Mouse (Mus musculus) liver, embryonic 11.5 days (tissue): ENCODE data around the gene Atp5d. TPM values are rescaled to one million over a fixed set of nuclear protein-coding genes. Genes with fewer than 3 reads are reported as not detected.

Experiments
- ATAC-seq: fragments of 200-750 bp; cut with Nextera tagmentation; replicated peaks from 2 replicates; pipeline ENCODE4 v1.8.0; 2017; ENCODE audit warnings: moderate number of reproducible peaks, mild to moderate bottlenecking, moderate TSS enrichment, moderate library complexity; ENCODE audit not compliant: low FRiP score
- DNase-seq: peaks from one replicate; pipeline ENCODE4 v3.0.0-alpha.2; 2017; ENCODE audit warnings: low spot score
- H3K27ac ChIP-seq: fragments of 300-500 bp; sonication (generic); 2 replicates; pipeline ENCODE4 v1.5.1; 2014; ENCODE audit warnings: mild to moderate bottlenecking, low read depth, low read length, control low read depth
- H3K27me3 ChIP-seq: fragments of 300-500 bp; sonication (generic); replicated peaks from 2 replicates; pipeline ENCODE4 v1.6.1; 2014; ENCODE audit warnings: low read length, mixed read lengths; ENCODE audit not compliant: control insufficient read depth, insufficient read depth
- H3K36me3 ChIP-seq: fragments of 300-500 bp; sonication (generic); 2 replicates; pipeline ENCODE4 v1.6.1; 2014; ENCODE audit warnings: mild to moderate bottlenecking, low read length, moderate library complexity, mixed read lengths; ENCODE audit not compliant: control insufficient read depth, insufficient read depth
- H3K4me1 ChIP-seq: fragments of 300-500 bp; sonication (generic); replicated peaks from 2 replicates; pipeline ENCODE4 v1.6.1; 2014; ENCODE audit warnings: low read length, mixed read lengths; ENCODE audit not compliant: control insufficient read depth, insufficient read depth
- H3K4me2 ChIP-seq: fragments of 300-500 bp; sonication (generic); 2 replicates; pipeline ENCODE4 v1.6.1; 2014; ENCODE audit warnings: mild to moderate bottlenecking, control low read depth, moderate library complexity
- H3K4me3 ChIP-seq: fragments of 300-500 bp; sonication (generic); 2 replicates; pipeline ENCODE4 v1.5.1; 2014; ENCODE audit warnings: low read depth, low read length, control low read depth
- H3K9ac ChIP-seq: fragments of 300-500 bp; sonication (generic); 2 replicates; pipeline ENCODE4 v1.6.1; 2014; ENCODE audit warnings: low read depth, low read length, control low read depth
- H3K9me3 ChIP-seq: fragments of 300-500 bp; sonication (generic); 2 replicates; pipeline ENCODE4 v1.6.1; 2016; ENCODE audit warnings: low read length, inconsistent platforms, mixed read lengths; ENCODE audit not compliant: control insufficient read depth
- WGBS: fragments of 180-500 bp; shearing (Covaris S2); extraction: QIAGEN DNeasy Blood & Tissue Kit; methylation state at CpG from one replicate; pipeline ENCODE4 v1.1.7; 2014; 5-methylcytosine and 5-hydroxymethylcytosine counted together
- polyA plus RNA-seq: library from polyadenylated mRNA; unstranded; fragments of >200 nt; fragmentation: Nextera tagmentation; extraction: Ambion mirVana; gene quantifications from 2 replicates; pipeline ENCODE4 v1.2.1, GENCODE M21; 2014

Gene Atp5d
- polyA plus RNA-seq, 1 experiment from 2014 or later: 514 TPM

DNA sequence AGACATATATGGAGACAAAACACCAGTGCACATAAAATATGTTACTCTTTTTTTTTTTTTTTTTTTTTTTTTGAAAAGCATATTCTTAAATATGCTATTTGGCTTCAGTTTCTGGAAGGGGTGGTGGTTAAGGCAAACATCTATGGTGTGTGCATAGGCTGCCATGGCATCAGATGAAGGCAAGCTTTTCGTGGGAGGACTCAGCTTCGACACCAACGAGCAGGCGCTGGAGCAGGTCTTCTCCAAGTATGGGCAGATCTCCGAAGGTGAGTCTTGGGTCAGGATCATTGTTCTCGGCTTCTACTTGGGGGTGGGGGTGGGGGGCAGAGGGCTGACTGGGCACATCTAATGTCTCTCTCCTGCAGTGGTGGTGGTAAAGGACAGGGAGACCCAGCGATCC is 31.2 kb downstream of the Atp5d start:
- 95% methylated on average over 7 of the region's 7 CpGs for WGBS
- Histone ChIP-seq H3K4me1 (peaks cover 37% of the 10 kb centered on the region), H3K9ac (no peak overlapping the region)

DNA sequence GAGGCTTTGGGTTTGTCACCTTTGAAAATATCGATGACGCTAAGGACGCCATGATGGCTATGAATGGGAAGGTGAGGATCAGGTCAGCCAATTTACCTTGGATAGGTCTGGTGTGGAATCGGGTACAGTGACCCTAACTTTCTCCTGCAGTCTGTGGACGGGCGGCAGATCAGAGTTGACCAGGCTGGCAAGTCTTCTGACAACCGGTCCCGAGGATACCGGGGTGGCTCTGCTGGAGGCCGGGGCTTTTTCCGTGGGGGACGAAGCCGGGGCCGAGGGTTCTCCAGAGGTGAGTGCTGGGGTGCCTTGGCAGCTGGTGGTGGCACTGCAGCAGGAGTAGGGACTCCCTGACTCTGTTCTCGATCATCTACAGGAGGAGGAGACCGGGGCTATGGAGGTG is 31.6 kb downstream of the Atp5d start:
- H3K4me2 ChIP-seq: no peak overlapping the region
- ATAC-seq (no peak), DNase-seq (no peak)
- peaks cover 22% of the 10 kb centered on the region for H3K36me3 ChIP-seq
- H3K9me3 ChIP-seq: no peaks in the 10 kb centered on the region
- H3K4me1 ChIP-seq: peaks cover 36% of the 10 kb centered on the region
- H3K4me3 ChIP-seq: no peak overlapping the region
- no peak overlapping the region for H3K27ac ChIP-seq
- no peak overlapping the region for H3K9ac ChIP-seq
- 96% methylated on average over 16 of the region's 16 CpGs for WGBS
- H3K27me3 ChIP-seq: no peaks in the 10 kb centered on the region

More for the DNA sequence above, 31.2 kb downstream of the Atp5d start:
- Histone ChIP-seq H3K27ac (no peak overlapping the region), H3K36me3 (peaks cover 22% of the 10 kb centered on the region), H3K27me3 (no peaks in the 10 kb centered on the region), H3K4me2 (no peak overlapping the region), H3K4me3 (peak overlapping the region; percentile 14; the same call in 1 of the 2 replicates), H3K9me3 (no peaks in the 10 kb centered on the region)
- ATAC-seq: no peak
- DNase-seq: no peak

DNA sequence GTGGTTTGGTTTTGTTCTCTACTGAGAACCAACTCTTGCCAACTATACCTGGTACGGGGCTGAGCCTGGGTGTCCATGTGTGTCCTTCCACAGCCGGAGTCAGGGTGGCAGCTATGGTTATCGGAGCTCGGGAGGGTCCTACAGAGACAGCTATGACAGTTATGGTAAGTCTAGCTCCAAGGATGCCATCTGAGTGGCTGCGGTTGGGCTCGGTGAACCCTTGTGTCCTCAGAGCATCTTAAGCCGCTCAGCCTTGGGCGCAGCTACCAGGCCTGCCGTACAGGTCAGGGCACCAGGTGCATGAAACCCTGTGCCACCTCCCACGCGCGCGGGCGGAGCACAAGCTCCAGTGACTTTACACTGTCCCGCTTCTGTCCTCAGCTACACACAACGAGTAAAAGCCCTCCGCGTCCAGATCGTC is 32.2 kb downstream of the Atp5d start:
- Histone ChIP-seq H3K36me3 (peaks cover 22% of the 10 kb centered on the region), H3K27ac (no peak overlapping the region), H3K4me2 (no peak overlapping the region), H3K9me3 (no peaks in the 10 kb centered on the region), H3K4me3 (no peak overlapping the region), H3K27me3 (no peaks in the 10 kb centered on the region), H3K9ac (no peak overlapping the region), H3K4me1 (peaks cover 31% of the 10 kb centered on the region)
- DNase-seq (no peak), ATAC-seq (no peak)
- WGBS: 95% methylated on average over 19 of the region's 19 CpGs

DNA sequence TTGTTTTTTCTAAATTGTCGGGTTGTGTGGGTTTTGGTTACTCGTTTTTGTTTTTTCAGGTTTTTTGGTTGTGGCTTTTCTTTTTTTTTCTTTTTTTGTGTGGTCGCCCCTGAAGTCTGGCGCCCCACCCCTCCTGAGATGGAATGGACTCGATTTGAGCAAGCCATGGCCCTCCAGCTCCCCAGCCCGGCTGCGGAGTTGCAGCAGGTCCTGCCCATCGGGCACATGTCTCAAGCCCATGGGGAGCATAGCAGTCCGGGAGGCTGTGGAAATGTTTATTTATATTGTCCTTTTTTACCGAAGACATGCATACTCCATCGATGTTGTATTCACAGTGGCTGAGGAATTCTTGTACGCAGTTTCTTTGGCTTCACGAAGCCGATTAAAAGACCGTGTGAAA is 32.8 kb downstream of the Atp5d start:
- peak overlapping the region; percentile 18 for H3K4me3 ChIP-seq
- H3K4me2 ChIP-seq: no peak overlapping the region; the same call in 1 of the 2 replicates
- no peak overlapping the region for H3K9ac ChIP-seq
- no peaks in the 10 kb centered on the region for H3K9me3 ChIP-seq
- ATAC-seq (no peak), DNase-seq (no peak)
- H3K27me3 ChIP-seq: no peaks in the 10 kb centered on the region
- peaks cover 22% of the 10 kb centered on the region for H3K36me3 ChIP-seq
- WGBS: 90% methylated on average over 15 of the region's 15 CpGs
- peaks cover 25% of the 10 kb centered on the region for H3K4me1 ChIP-seq
- H3K27ac ChIP-seq: no peak overlapping the region

DNA sequence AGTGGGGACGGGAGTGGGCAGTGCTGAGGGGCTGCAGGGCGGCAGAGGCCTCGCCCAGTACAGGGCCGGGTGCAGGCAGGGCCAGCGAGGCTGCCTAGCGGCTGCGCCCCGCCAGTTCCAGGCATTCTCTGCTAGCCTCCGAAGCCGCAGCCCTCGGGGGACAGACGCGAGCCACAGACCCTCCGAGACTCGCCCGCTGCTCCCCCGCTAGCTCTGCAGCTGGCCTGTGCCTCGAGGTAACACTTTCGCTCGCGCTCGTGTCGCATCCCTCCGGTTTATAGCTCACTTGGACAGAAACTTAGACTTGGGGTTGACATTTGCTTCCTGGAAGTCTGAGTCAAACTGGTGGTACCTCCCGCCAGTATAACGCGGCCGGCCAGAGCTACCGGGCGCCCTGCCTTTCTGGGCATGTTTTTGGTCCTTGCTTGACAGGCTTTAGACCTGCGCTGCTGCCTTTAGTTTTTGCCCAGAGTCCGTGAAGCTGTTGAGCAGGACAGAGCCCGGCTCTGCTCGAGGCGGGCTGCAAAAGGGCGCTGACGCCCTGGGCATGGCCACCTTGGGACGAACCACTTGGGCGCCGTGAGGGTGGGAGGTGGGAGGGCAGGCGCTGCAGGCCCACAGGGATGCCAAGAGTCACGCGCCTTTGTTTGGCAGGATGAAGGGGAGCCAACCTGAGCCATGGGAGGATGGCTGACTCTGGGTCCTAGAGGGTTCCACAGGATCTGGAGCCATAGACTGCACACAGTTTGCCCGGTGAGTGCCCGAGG is 33.5 kb downstream of the Atp5d start:
- no peak for DNase-seq
- Histone ChIP-seq H3K27ac (peak overlapping the region; percentile 92), H3K9ac (peak overlapping the region; percentile 79), H3K36me3 (peaks cover 22% of the 10 kb centered on the region), H3K4me3 (peak overlapping the region; percentile 65), H3K9me3 (no peaks in the 10 kb centered on the region), H3K27me3 (no peaks in the 10 kb centered on the region), H3K4me2 (peak overlapping the region; percentile 85), H3K4me1 (peaks cover 19% of the 10 kb centered on the region)
- ATAC-seq: no peak
- 87% methylated on average over 45 of the region's 45 CpGs for WGBS

DNA sequence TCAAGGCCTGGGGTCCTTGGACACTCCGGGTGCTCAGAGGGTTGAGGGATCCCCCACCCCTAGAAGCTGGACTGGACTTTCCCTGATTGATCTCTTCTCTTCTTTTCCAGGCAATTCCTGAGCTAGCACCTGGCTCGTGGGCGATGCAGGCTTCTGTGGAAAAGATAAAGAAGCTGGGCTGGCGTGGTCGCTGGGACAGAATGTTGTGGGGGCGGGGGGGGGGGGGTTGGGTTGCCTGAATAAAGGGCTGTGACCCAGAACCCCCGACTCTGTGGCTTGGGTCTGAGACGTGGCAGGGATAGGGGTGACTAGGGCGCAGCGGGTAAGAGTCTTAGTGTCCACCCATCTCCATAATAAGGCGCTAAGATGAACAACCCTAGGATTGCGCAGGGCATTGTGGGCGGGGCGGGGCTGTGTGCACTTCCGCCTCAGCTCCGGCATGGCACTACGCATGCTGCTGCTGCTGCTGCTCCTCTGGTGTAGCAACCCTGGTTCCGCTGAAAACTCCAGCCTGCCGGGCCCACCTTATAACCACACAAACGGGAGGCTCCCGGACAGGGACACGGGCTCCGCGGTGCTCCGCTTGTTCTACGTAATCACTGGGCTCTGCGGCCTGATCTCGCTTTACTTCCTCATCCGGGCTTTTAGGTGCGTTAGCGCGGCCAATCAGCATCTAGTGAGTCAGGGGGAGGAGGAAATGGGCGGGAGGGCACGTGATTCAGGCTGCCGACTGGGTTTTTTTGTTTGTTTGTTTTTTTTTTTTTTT is 34.3 kb downstream of the Atp5d start, which contains the start of gene 1600002K03Rik:
Gene 1600002K03Rik (plus strand): TSS at position 418 of the 766 bp plus-strand sequence.
- H3K4me1 ChIP-seq: peaks cover 16% of the 10 kb centered on the region
- peak within 1 kb of the TSS; percentile 65 for H3K4me3 ChIP-seq
- H3K4me2 ChIP-seq: peak within 1 kb of the TSS; percentile 85
- H3K9me3 ChIP-seq: no peaks in the 10 kb centered on the region
- WGBS: 5% methylated on average over 35 of the region's 35 CpGs
- no peaks in the 10 kb centered on the region for H3K27me3 ChIP-seq
- H3K27ac ChIP-seq: peak within 1 kb of the TSS; percentile 92
- H3K9ac ChIP-seq: peak within 1 kb of the TSS; percentile 79
- peaks cover 22% of the 10 kb centered on the region for H3K36me3 ChIP-seq
- DNase-seq (peak; percentile 92), ATAC-seq (peak; percentile 80)

DNA sequence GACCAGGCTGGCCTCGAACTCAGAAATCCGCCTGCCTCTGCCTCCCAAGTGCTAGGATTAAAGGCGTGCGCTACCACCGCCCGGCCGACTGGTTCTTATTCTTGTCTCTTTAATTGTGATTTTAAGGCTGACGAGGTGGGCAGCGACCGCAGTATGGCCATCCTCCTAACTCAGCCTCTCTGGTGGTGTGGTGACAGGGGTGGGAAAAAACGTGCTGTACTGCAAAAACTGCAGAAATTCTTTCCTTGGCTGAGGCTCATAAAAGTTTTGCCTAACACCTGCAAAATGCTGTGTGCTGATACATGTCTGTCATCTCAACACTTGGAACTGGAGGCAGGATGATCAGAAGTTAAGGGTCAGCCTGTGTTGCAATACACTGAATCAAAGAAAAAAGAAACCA is 34.9 kb downstream of the Atp5d start:
- Histone ChIP-seq H3K9me3 (no peaks in the 10 kb centered on the region), H3K4me1 (peaks cover 16% of the 10 kb centered on the region), H3K36me3 (peaks cover 22% of the 10 kb centered on the region), H3K4me3 (peak overlapping the region; percentile 65), H3K27me3 (peaks cover 2% of the 10 kb centered on the region; the same call in 1 of the 2 replicates), H3K4me2 (peak overlapping the region; percentile 85), H3K27ac (peak overlapping the region; percentile 44), H3K9ac (peak overlapping the region; percentile 79)
- no peak for ATAC-seq
- no peak for DNase-seq
- 5% methylated on average over 11 of the region's 11 CpGs for WGBS

DNA sequence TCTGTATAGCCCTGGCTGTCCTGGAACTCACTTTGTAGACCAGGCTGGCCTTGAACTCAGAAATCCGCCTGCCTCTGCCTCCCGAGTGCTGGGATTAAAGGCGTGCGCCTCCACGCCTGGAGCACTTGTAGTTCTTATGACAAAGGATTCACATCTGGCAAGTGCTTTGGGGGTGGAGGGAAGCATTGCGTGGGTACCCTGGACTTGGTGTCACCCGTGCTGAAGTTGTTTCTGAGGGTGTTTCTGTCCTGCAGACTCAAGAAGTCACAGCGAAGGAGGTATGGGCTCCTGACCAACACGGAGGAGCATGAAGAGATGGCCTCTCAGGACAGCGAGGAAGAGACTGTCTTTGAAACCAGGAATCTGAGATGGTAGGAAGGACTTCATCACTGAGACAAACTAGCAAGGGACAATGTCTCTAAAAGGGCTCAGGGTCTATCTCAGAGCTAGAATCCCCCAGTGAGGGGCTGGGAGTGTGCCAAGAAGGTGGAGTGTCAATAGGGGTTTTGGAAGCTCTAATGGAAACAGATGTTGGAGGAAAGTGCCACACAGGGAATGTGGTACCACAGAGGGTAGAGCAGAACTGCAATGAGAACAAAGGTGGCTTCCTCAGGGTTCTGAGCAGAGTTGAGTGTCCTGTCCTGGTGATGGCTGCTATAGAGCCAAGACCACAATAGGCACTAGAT is 35.7 kb downstream of the Atp5d start:
- H3K27ac ChIP-seq: no peak overlapping the region; the same call in none of the 2 replicates
- WGBS: 82% methylated on average over 10 of the region's 10 CpGs
- DNase-seq: no peak
- no peak overlapping the region for H3K9ac ChIP-seq
- no peaks in the 10 kb centered on the region for H3K9me3 ChIP-seq
- ATAC-seq: no peak
- peaks cover 14% of the 10 kb centered on the region for H3K4me1 ChIP-seq
- H3K4me2 ChIP-seq: peak overlapping the region; percentile 85
- peaks cover 8% of the 10 kb centered on the region for H3K27me3 ChIP-seq
- no peak overlapping the region; the same call in 1 of the 2 replicates for H3K4me3 ChIP-seq
- peaks cover 22% of the 10 kb centered on the region for H3K36me3 ChIP-seq
